Mouse (Mus musculus): ENCODE results near the gene Trpc7. TPM values are rescaled to one million over a fixed set of nuclear protein-coding genes. Genes with fewer than 3 reads are reported as not detected.

Gene Trpc7
- under 1 TPM; 0.13 to 0.26 TPM for total RNA-seq (2021)
- long read RNA-seq, experiment 1 = 0 reads
- long read RNA-seq, experiment 2 = 0 reads

DNA sequence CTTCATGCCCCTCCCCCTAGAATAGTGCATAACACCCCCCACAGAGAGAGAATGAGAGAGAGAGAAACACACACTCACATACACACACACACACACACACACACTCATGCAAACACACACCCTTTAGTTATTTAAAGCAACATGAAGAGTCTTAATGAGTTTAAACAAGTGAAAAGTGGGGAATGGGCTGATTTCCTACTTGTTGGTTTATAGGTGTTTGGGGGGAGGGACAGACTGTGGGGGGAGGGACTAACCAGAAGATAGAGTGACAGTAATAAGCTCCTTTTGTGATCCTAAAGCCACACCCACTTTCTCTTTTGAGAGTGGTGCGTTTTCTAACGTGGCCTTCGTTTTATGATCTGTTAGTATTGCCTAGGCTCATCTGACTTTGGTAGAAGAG, at the start of gene Trpc7:
TSS of gene Trpc7 (minus strand) at position 101 of the 400 bp plus-strand sequence.
- DNase-seq (ENCODE audit: low spot score in 2 of 2) = no peak

GRCm38 (mm10) chr13:56939261-56939660, 43.5 kb upstream of the Trpc7 start:
- no peak for DNase-seq (ENCODE audit: low spot score in 2 of 2)

DNA sequence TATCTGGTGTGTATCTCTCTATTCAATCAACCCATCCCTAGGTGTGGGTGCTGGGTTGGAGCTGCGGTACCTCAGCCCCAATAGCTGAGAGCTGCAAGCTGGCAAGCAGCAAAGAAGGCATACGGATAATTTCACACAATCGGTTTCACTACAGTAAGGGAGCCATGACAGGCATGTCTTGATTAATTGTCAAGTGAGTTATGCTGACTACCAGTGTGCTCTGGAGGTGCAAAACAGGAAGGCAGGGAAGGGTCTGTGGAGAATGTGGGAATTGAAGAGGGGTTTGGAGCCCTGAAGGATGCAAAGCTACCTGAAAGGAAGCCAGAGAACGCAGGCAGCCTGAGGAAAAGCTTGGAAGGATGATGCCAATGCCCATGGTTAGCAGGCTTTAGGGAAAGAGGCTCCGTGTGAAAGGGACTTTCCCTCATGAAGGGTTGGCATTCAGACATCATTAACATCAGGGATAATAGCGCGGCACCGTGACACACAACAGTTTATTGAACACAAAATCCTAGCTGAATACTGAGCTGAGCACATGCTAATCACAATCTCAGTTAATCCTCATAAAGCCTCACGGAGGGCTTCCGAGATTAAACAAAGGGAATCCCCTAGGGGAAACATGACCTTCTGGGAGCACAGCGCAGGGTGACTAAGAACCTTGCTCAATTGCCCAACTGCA, 38.2 kb upstream of the Trpc7 start:
- DNase-seq (ENCODE audit: low spot score in 2 of 2) = no peak

- no peak for DNase-seq (ENCODE audit: low spot score in 2 of 2)
Observed at GRCm38 (mm10) chr13:56930421-56930820, 34.6 kb upstream of the Trpc7 start.

DNA sequence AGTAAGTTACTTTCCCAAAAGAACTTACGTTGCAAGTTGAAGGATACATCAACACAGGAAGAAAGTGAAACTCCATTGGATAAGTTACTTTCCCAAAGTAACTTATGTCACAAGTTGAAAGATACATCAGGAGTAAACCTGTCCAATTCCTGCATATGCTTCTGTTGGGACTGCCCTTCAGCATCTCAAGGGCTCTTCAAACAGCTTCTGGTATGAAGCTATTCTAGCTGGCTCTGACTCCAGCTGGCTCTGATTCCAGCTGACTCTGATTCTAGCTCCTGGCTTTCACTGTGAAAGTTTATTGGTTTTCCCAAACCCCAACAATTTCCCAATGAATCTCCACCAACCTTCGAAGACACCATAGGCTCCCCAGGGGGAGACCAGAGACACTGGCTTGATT, 27.2 kb upstream of the Trpc7 start:
- DNase-seq (ENCODE audit: low spot score in 2 of 2) = no peak

DNA sequence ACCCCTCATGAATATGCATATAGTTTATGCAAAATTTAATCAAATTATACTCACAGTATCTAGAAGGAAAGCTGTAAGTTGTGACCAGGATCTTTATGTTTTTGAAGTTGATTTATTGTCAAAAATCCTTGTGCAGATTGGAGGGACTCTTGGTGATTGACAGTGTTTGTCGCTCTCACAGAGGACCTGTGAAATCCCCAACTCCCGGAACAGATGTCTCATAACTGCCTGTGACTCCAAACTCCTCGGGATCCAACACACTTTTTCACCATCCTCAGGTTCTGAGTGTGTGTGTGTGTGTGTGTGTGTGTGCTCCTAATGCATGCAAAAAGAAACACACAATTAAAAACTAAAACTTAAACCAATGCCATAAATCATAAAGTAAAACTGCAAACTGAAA, 25.5 kb upstream of the Trpc7 start:
- no peak for DNase-seq (ENCODE audit: low spot score in 2 of 2)

DNA sequence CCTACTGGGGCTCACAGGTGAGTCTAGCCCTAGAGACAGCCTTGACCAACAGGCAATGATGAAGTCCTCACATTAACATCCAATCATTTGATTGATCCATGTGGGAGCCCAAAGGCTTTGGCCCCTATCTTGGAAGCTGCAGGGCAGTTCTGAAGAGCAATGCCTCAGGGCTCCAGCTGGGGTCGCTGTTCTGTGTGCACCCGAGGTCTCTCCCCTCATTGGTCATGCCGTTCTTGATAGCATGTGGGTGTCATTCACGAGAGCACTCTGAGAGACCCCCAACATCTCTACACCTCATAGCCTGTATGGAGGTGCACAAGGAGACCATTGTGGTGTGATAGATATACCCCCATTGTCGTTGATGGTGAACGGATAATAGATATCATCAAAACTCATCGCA, 18.9 kb upstream of the Trpc7 start:
- DNase-seq (ENCODE audit: low spot score in 2 of 2) = no peak

DNA sequence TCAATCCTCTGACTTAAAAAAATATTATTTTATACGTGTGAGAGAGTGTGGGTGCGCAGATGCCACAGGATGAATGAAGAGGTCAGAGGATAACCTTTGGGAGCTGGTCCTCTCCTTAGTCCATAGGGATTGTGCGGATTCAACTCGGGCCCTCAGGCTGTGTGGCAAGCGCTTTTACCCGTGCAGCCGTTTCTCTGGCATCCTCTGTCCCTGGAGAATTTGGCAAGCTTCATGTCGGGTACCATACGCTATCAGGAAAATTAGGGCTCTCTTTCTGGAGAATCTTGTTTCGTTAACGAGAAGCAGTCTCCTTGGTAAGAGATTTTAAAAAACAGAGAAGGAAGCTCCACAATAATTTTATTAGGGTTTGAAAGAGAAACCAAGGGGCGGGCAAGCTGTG, 15.3 kb upstream of the Trpc7 start:
- no peak for DNase-seq (ENCODE audit: low spot score in 2 of 2)

DNA sequence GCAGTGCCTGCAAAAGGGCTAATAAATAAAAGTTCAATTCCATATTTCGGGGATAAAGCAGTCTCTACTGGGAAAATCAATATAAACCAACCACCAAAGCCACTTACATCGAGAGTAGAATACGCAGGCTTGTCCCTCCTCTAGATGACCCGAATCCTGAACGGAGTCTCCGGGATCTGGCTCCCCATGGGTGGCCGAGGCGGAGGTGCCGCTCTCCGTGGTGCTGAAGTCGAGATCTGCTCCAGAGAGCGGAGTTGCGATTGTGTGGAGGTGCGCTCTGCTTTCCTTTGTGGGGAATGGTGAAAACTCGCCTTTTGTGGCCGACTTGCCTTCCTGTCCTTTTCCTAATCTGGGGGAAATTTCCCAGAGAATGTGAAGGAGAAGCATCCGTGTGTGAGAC, 407 bp downstream of the Trpc7 start:
- peak; percentile 49 to 60 for DNase-seq (ENCODE audit: low spot score in 2 of 2)

DNA sequence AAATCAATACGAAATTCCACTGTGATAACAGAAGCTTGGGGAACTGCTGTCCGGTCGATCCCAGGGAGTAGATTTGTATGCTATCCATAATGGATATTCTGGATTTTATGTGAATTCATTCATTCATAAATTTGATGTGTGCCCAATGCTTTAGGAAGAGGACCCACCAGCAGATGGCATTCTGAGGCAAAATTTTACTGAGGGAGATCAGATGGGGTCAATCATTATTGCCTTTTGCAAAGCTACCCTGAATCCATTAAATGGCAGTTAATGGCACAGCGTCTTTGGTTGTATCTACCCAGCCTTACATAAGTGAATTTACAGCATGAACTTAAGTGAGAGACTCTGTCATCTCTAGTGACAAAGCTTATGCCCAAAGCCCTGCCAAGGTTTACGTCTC, 1.2 kb downstream of the Trpc7 start:
- DNase-seq (ENCODE audit: low spot score in 2 of 2) = no peak

DNA sequence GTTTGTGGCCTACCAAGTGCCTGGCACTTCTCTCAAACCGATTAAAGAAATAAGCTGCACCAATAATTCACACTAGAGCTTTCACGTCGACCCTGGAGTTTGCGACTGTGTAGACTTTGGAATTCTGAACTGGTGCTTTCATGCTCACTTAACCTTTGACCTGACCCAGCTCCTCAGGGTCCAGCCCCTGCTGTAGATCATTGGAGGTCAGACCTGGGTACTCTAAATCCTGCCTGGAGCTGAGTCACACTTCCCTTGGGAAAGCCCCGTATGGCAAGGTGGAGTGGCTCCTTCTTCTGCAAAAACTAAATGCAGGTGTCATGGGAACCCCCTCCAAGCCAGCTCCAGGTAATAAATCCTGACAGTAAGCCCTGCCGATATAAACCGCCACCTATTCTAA, 5.9 kb downstream of the Trpc7 start:
- no peak for DNase-seq (ENCODE audit: low spot score in 2 of 2)

DNA sequence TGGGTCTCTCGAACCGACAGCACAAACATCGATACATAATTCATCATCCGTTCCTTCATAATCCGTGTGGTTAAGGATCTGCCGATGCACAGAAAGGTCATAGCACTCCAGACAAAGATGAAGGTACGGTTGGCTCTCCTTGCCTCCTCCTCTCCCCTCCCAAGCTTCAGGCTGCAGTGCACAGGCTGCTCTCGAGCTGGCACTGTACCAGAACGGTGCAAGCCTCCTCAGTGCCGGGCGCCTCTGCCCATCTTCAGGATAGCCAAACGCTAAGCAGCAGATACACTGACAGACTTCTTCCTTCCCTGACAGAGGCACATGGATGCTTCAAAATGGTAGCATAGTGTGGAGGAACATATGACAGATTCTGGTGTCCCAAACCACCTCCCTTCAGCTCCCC, 12.9 kb downstream of the Trpc7 start:
- DNase-seq (ENCODE audit: low spot score in 2 of 2) = no peak

GRCm38 (mm10) chr13:56864567-56864966, 31.2 kb downstream of the Trpc7 start:
- no peak for DNase-seq (ENCODE audit: low spot score in 2 of 2)

GRCm38 (mm10) chr13:56862011-56862410, 33.8 kb downstream of the Trpc7 start:
- DNase-seq (ENCODE audit: low spot score in 2 of 2) = no peak

GRCm38 (mm10) chr13:56854506-56854905, 41.3 kb downstream of the Trpc7 start:
- no peak for DNase-seq (ENCODE audit: low spot score in 2 of 2)

- no peak for DNase-seq (ENCODE audit: low spot score in 2 of 2)
Observed at GRCm38 (mm10) chr13:56853436-56853835, 42.4 kb downstream of the Trpc7 start.

DNA sequence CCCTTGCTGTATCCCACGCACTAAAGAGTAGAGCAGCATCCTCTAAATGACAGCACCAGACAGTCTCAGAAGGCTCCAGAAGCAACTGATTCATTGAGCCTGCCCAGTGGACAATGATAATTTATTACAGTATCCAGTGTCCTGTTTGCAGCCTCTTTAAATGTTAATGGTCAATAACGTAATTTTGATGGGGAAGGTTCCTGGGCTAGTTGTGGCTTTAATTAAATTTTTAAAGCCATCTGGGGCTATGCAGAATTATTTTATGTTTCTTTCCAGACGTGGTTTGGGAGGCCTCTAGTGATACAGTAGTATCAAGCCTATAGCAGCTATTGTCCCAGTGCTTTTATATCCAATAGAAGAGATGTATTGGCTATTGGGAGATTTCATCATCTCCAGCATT, 49.9 kb downstream of the Trpc7 start:
- DNase-seq (ENCODE audit: low spot score in 2 of 2) = no peak

GRCm38 (mm10) chr13:56815471-56815870, 80.3 kb downstream of the Trpc7 start:
- DNase-seq (ENCODE audit: low spot score in 2 of 2) = no peak

- peak; percentile 94 for DNase-seq (ENCODE audit: low spot score in 2 of 2)
Observed at GRCm38 (mm10) chr13:56806776-56807490, 88.9 kb downstream of the Trpc7 start.

- peak in 1 of 2 experiments; percentile 13 for DNase-seq (ENCODE audit: low spot score in 2 of 2)
Observed at GRCm38 (mm10) chr13:56805131-56805530, 90.7 kb downstream of the Trpc7 start.

GRCm38 (mm10) chr13:56797459-56797858, 98.3 kb downstream of the Trpc7 start:
- no peak for DNase-seq (ENCODE audit: low spot score in 2 of 2)

- DNase-seq (ENCODE audit: low spot score in 2 of 2) = no peak
Observed at GRCm38 (mm10) chr13:56795501-56795900, 100.3 kb downstream of the Trpc7 start.

DNA sequence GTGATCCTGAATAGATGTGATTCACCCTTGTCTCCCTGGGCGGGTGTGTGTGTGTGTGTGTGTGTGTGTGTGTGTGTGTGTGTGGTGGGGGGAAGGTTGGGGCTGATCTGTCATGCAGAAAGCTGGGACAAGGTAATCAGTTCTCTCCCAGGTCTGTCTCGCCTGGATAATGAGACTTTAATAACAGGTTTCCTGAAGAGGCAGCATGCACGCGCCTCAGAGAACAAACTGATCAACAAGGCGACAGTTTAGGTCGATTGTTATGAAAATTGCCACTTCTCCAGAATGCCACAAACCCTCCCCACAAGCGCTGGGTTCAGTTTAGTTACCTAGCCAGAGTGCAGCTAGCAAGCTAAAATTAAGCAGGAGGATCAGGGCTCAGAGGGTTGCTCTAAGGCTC, 101.4 kb downstream of the Trpc7 start:
- no peak for DNase-seq (ENCODE audit: low spot score in 2 of 2)
